Mouse (Mus musculus) CH12.LX (cell line): ENCODE measurements at regions not wholly inside any gene's neighbourhood (a gene's known extent, or its start where the extent isn't known, plus 50 kb on each side); places are given as distances from the start of the nearest gene placed in this dataset.

Source experiments
- DNase-seq: peaks from one replicate; pipeline ENCODE4 v3.0.0-alpha.2; 2013; ENCODE audit errors: extremely low read depth
- H3K27ac ChIP-seq: 2 replicates; pipeline ENCODE4 v1.5.1; 2012; ENCODE audit warnings: low read depth, mild to moderate bottlenecking, control low read depth, moderate library complexity; ENCODE audit not compliant: insufficient read depth
- H3K27me3 ChIP-seq: replicated peaks from 2 replicates; pipeline ENCODE3; 2012; ENCODE audit warnings: inconsistent platforms
- H3K36me3 ChIP-seq, 2 experiments: replicated peaks in 1 of 2; 2 replicates each; pipeline versions ENCODE3 to v1.6.1; 2012; ENCODE audit warnings: inconsistent platforms in 1 of 2, low read length in 1 of 2, mild to moderate bottlenecking in 1 of 2, mixed read lengths in 1 of 2, moderate library complexity in 1 of 2; ENCODE audit not compliant: control insufficient read depth in 1 of 2, insufficient read depth in 1 of 2
- H3K4me1 ChIP-seq, 2 experiments: 2 replicates each; pipeline ENCODE4 v1.6.1; 2012; ENCODE audit warnings: inconsistent platforms in 1 of 2, moderate library complexity in 1 of 2; ENCODE audit not compliant: insufficient read depth in 2 of 2, control insufficient read depth in 1 of 2
- H3K4me2 ChIP-seq: 2 replicates; pipeline ENCODE4 v1.6.1; 2012; ENCODE audit warnings: low read depth, mild to moderate bottlenecking, control low read depth; ENCODE audit not compliant: poor library complexity, insufficient read depth, severe bottlenecking
- H3K4me3 ChIP-seq, 3 experiments: fragments of 150-350 bp in 1 of 3; sonication (generic) in 1 of 3; replicated peaks in 1 of 3; 2 replicates each; pipeline versions ENCODE3 to v1.5.1; 2011 to 2012; ENCODE audit warnings: low read depth in 2 of 3, low read length in 2 of 3, mild to moderate bottlenecking in 2 of 3, moderate library complexity in 2 of 3, control low read depth in 1 of 3, improper control_type of control experiment in 1 of 3, inconsistent platforms in 1 of 3, mixed read lengths in 1 of 3; ENCODE audit not compliant: poor library complexity in 1 of 3
- H3K79me2 ChIP-seq: replicated peaks from 2 replicates; pipeline ENCODE4 v1.6.1; 2012; ENCODE audit warnings: mild to moderate bottlenecking, moderate library complexity; ENCODE audit not compliant: control insufficient read depth, poor library complexity, insufficient read depth, severe bottlenecking; ENCODE audit errors: extremely low read depth
- H3K9ac ChIP-seq: 2 replicates; pipeline ENCODE4 v1.6.1; 2012; ENCODE audit warnings: low read depth, mild to moderate bottlenecking, control low read depth, moderate library complexity; ENCODE audit not compliant: insufficient read depth
- H3K9me3 ChIP-seq: replicated peaks from 2 replicates; pipeline ENCODE3; 2012; ENCODE audit warnings: low read length, inconsistent platforms, mixed read lengths
- CHD2 ChIP-seq: IDR thresholded peaks from 2 replicates; pipeline ENCODE4 v1.6.1; 2011; ENCODE audit warnings: low read length, improper control_type of control experiment
- E2F4 ChIP-seq: IDR thresholded peaks from 2 replicates; pipeline ENCODE4 v1.6.1; 2011; ENCODE audit warnings: low read depth, low read length, improper control_type of control experiment; ENCODE audit not compliant: insufficient replicate concordance
- ELF1 ChIP-seq: IDR thresholded peaks from 2 replicates; pipeline ENCODE4 v1.6.1; 2014; ENCODE audit warnings: low read depth, mild to moderate bottlenecking, inconsistent platforms, low read length, improper control_type of control experiment
- EP300 ChIP-seq: IDR thresholded peaks from 2 replicates; pipeline ENCODE4 v1.6.1; 2011; ENCODE audit warnings: low read length, improper control_type of control experiment
- HCFC1 ChIP-seq: IDR thresholded peaks from 2 replicates; pipeline ENCODE4 v1.6.1; 2012; ENCODE audit warnings: low read depth, mild to moderate bottlenecking, inconsistent platforms, low read length, improper control_type of control experiment
- JUN ChIP-seq: IDR thresholded peaks from 2 replicates; pipeline ENCODE4 v1.6.1; 2011; ENCODE audit warnings: low read depth, mild to moderate bottlenecking, low read length, improper control_type of control experiment, moderate library complexity; ENCODE audit not compliant: insufficient read depth
- KAT2A ChIP-seq: IDR thresholded peaks from 2 replicates; pipeline ENCODE4 v1.6.1; 2012; ENCODE audit warnings: low read length, improper control_type of control experiment, inconsistent platforms; ENCODE audit not compliant: insufficient replicate concordance
- MAFK ChIP-seq: IDR thresholded peaks from 2 replicates; pipeline ENCODE4 v1.6.1; 2011; ENCODE audit warnings: low read length, improper control_type of control experiment; ENCODE audit not compliant: insufficient replicate concordance
- MAZ ChIP-seq: IDR thresholded peaks from 2 replicates; pipeline ENCODE4 v1.6.1; 2012; ENCODE audit warnings: low read depth, mild to moderate bottlenecking, inconsistent platforms, low read length, improper control_type of control experiment, moderate library complexity
- MXI1 ChIP-seq: IDR thresholded peaks from 2 replicates; pipeline ENCODE4 v1.6.1; 2011; ENCODE audit warnings: mild to moderate bottlenecking, low read depth, low read length, improper control_type of control experiment
- NELFE ChIP-seq: IDR thresholded peaks from 2 replicates; pipeline ENCODE4 v1.6.1; 2011; ENCODE audit warnings: low read depth, low read length, improper control_type of control experiment
- NRF1 ChIP-seq: IDR thresholded peaks from 2 replicates; pipeline ENCODE4 v1.6.1; 2014; ENCODE audit warnings: low read depth, mild to moderate bottlenecking, inconsistent platforms, low read length, improper control_type of control experiment, moderate library complexity
- POLR2A ChIP-seq: IDR thresholded peaks from 2 replicates; pipeline ENCODE4 v1.6.1; 2011; ENCODE audit warnings: low read depth, mild to moderate bottlenecking, improper control_type of control experiment, low read length
- RAD21 ChIP-seq: IDR thresholded peaks from 2 replicates; pipeline ENCODE4 v1.6.1; 2011; ENCODE audit warnings: low read depth, mild to moderate bottlenecking, low read length, improper control_type of control experiment, moderate library complexity
- RCOR1 ChIP-seq: conservative IDR thresholded peaks from 2 replicates; pipeline ENCODE4 v1.6.1; 2012; ENCODE audit warnings: low read depth, mild to moderate bottlenecking, inconsistent platforms, low read length, improper control_type of control experiment
- SMC3 ChIP-seq: IDR thresholded peaks from 2 replicates; pipeline ENCODE4 v1.6.1; 2011; ENCODE audit warnings: low read depth, low read length, improper control_type of control experiment
- TBP ChIP-seq: conservative IDR thresholded peaks from 2 replicates; pipeline ENCODE4 v1.6.1; 2011; ENCODE audit warnings: low read depth, low read length, improper control_type of control experiment
- TCF12 ChIP-seq: IDR thresholded peaks from 2 replicates; pipeline ENCODE4 v1.6.1; 2014; ENCODE audit warnings: low read depth, mild to moderate bottlenecking, inconsistent platforms, low read length, improper control_type of control experiment
- USF2 ChIP-seq: conservative IDR thresholded peaks from 2 replicates; pipeline ENCODE4 v1.6.1; 2011; ENCODE audit warnings: low read depth, low read length, improper control_type of control experiment
- ZMIZ1 ChIP-seq: IDR thresholded peaks from 2 replicates; pipeline ENCODE4 v1.6.1; 2012; ENCODE audit warnings: low read depth, mild to moderate bottlenecking, inconsistent platforms, low read length, improper control_type of control experiment
- ZNF384 ChIP-seq: IDR thresholded peaks from 2 replicates; pipeline ENCODE4 v1.6.1; 2012; ENCODE audit warnings: low read depth, low read length, improper control_type of control experiment, inconsistent platforms
- dilution Hi-C: fragments of 300-500 bp; cut with MboI; formaldehyde crosslinking; loops from 2 replicates; pipeline ENCODE4 v1.14.3; 2020; ENCODE audit warnings: low sequenced_read_pairs; ENCODE audit not compliant: extremely low pct_unique_long_range_greater_than_20kb, extremely low pct_ligation_motif_present
- in situ Hi-C: fragments of 300-500 bp; cut with MboI; formaldehyde crosslinking; loops from 3 replicates; pipeline ENCODE4 v1.14.3; 2019; ENCODE audit warnings: low sequenced_read_pairs, low pct_ligation_motif_present, low pct_unique_long_range_greater_than_20kb, mixed read lengths

- no peak for TF ChIP-seq E2F4
- no peak for TF ChIP-seq RCOR1
- TF ChIP-seq CHD2 = no peak
- H3K79me2 ChIP-seq = no peaks in the 10 kb centered on the region
- no peak for DNase-seq
- H3K4me2 ChIP-seq = no peak overlapping the region
- H3K27me3 ChIP-seq = no peaks in the 10 kb centered on the region
- H3K4me1 ChIP-seq = no peaks in the 10 kb centered on the region; a peak in 1 of 4 replicates
- peaks cover 82% of the 10 kb centered on the region for H3K9me3 ChIP-seq
- H3K27ac ChIP-seq = no peak overlapping the region
- H3K36me3 ChIP-seq = no peaks in the 10 kb centered on the region
- H3K4me3 ChIP-seq = no peak overlapping the region
- H3K9ac ChIP-seq = no peak overlapping the region
- dilution Hi-C loops = no loop called here
- in situ Hi-C loops = no loop called here
These were observed 126.5 kb downstream of the Tbx5 start for GRCm38 (mm10) chr5:119958942-119959341.

GRCm38 (mm10) chr5:119964751-119965150 is 132.3 kb downstream of the Tbx5 start:
- dilution Hi-C loops = no loop called here
- no peak for TF ChIP-seq TCF12
- no peak for TF ChIP-seq JUN
- no peak for TF ChIP-seq NELFE
- no peak for TF ChIP-seq HCFC1
- TF ChIP-seq RAD21 = no peak
- no peak for TF ChIP-seq ZMIZ1
- no peak for TF ChIP-seq MAFK
- no peak for TF ChIP-seq ZNF384
- TF ChIP-seq MAZ = no peak
- TF ChIP-seq E2F4 = no peak
- no peak for TF ChIP-seq EP300
- TF ChIP-seq SMC3 = no peak
- no peak for TF ChIP-seq MXI1
- TF ChIP-seq TBP = no peak
- TF ChIP-seq NRF1 = no peak
- TF ChIP-seq USF2 = no peak
- TF ChIP-seq POLR2A = no peak
- no peak for TF ChIP-seq ELF1
- no peak for TF ChIP-seq KAT2A
- H3K27me3 ChIP-seq = no peaks in the 10 kb centered on the region

More at GRCm38 (mm10) chr5:119964751-119965150, 132.3 kb downstream of the Tbx5 start:
- Histone ChIP-seq H3K9ac (no peak overlapping the region), H3K9me3 (peaks cover 80% of the 10 kb centered on the region), H3K27ac (no peak overlapping the region), H3K36me3 (no peaks in the 10 kb centered on the region), H3K4me3 (no peak overlapping the region), H3K79me2 (no peaks in the 10 kb centered on the region), H3K4me1 (no peaks in the 10 kb centered on the region), H3K4me2 (no peak overlapping the region)
- DNase-seq = no peak
- in situ Hi-C loops = no loop called here
